Mouse (Mus musculus): ENCODE results near the gene Babam1. TPM values are rescaled to one million over a fixed set of nuclear protein-coding genes. Genes with fewer than 3 reads are reported as not detected.
A peak's percentile ranks its signal among the peaks of the same experiment; 100 is the strongest.

The Babam1 gene
- 91.7 and 102 TPM in 2 replicates for polyA plus RNA-seq (2016; fragmentation: Nextera tagmentation; extraction: Ambion mirVana)

DNA sequence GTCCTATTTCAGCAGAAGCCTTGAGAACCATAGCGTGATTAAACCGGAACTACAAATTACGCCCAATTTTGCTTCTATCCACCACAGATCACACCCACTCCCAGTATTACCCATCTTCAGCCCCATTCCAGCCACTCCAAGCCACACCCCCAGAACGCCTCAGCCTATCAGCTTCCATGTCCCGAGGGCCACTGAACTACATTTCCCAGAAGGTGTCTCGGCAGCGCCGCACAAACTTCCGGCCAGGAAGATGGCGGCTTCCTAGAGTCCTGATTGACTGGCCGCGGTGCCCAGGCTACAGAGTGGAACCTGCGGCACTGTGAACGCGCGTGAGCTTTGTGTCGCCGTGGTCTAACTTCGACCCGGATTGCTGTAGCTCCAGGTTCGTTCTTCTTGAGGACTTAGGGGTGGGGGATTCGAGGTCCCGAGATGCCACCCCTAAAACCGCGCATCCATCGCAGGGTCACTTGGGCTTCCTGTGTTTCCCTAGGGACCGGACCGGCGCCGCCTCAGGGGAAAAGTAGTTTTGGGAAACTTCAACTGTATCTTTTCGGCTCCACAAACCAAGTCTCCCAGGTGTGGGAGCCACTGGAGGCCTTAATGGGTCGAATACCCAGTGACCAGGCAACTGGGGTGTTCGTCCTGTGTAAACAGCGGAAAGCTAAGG is at the start of gene Babam1:
Gene Babam1 (plus strand): TSS at position 223 of the 667 bp plus-strand sequence.
- ATAC-seq (ENCODE audit: low FRiP score, low read depth) = peak; percentile 98
- Histone ChIP-seq H3K27me3 (no peaks in the 10 kb centered on the region), H3K4me2 (replicated peaks) (peak within 1 kb of the TSS; percentile 82), H3K27ac (replicated peaks) (peak within 1 kb of the TSS; percentile 54), H3K4me1 (peaks cover 19% of the 10 kb centered on the region), H3K36me3 (peaks cover 23% of the 10 kb centered on the region), H3K4me3 (peak within 1 kb of the TSS; percentile 82), H3K9me3 (no peaks in the 10 kb centered on the region), H3K9ac (replicated peaks) (peak within 1 kb of the TSS; percentile 73)
- 1% methylated on average over 34 of the region's 34 CpGs for WGBS

DNA sequence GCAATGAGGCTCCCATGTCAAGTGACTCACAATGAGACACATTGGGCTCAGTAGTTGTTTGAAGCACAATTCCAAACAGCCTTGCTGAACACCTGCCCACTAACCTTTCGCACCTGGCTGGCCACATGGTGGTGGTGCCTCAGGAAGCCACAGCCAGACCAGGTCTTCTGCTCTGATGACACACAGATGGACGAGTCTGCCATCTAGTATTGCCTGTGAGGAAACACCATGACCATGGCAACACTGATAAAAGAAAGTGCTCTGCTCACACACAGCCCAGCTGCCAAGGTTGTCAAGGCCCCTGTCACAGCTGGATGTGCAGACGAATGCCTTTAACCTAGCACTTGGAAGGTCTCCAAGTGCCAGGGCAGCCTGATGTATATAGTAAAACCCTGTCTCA is 45.5 kb upstream of the Babam1 start:
- H3K27me3 ChIP-seq = no peaks in the 10 kb centered on the region
- H3K9ac ChIP-seq (replicated peaks) = no peak overlapping the region
- no peak overlapping the region for H3K4me2 ChIP-seq (replicated peaks)
- H3K9me3 ChIP-seq = no peaks in the 10 kb centered on the region
- no peak for ATAC-seq (ENCODE audit: low FRiP score, low read depth)
- 81% methylated on average over 3 of the region's 3 CpGs for WGBS
- no peak overlapping the region for H3K4me3 ChIP-seq
- no peaks in the 10 kb centered on the region for H3K4me1 ChIP-seq
- H3K36me3 ChIP-seq = peaks cover 97% of the 10 kb centered on the region
- H3K27ac ChIP-seq (replicated peaks) = no peak overlapping the region

DNA sequence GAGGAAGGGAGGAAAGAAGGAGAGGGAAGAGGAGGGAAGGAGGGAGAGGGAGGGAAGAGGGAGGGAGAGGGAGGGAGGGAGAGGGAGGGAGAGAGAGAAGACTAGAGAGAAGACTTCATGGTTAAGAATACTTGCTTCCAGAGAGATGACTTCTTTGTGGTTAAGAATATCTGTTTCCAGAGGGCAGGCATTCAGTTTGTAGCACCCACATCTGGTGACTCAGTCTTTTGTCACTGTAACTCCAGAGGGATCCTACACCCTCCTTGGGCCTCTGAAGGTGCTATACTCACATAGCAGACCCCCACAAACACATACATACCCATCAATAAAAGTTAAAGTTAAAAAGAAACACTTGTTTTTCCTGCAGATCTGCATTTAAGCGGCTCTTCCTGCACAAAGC is 45.1 kb upstream of the Babam1 start:
- no peak for ATAC-seq (ENCODE audit: low FRiP score, low read depth)
- no peaks in the 10 kb centered on the region for H3K9me3 ChIP-seq
- 92% methylated on average over 1 of the region's 1 CpGs for WGBS
- H3K27me3 ChIP-seq = no peaks in the 10 kb centered on the region
- H3K4me2 ChIP-seq (replicated peaks) = no peak overlapping the region
- no peak overlapping the region for H3K9ac ChIP-seq (replicated peaks)
- H3K4me3 ChIP-seq = no peak overlapping the region
- H3K36me3 ChIP-seq = peaks cover 97% of the 10 kb centered on the region
- H3K4me1 ChIP-seq = no peaks in the 10 kb centered on the region
- no peak overlapping the region for H3K27ac ChIP-seq (replicated peaks)

DNA sequence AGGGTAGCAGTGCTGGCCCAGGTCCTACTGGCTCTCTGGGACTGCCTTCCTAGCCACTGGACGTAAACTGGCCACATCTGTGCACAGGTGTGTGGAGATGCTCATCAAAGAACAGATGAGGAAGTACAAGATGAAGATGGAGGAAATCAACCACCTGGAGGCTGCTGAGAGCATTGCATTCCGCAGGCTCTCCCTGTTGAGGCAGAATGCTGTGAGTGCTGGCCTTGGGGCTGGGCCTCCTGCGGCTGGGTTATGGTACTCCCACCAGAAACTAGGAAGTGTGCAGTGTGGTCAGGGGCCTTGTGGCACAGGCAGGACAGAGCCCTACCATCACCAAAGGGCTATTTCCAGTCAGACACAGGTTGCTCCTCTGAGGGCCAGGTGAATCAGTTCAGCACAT is 38.6 kb upstream of the Babam1 start:
- Histone ChIP-seq H3K36me3 (peaks cover 85% of the 10 kb centered on the region), H3K4me2 (replicated peaks) (no peak overlapping the region), H3K27ac (replicated peaks) (no peak overlapping the region), H3K9ac (replicated peaks) (no peak overlapping the region), H3K27me3 (no peaks in the 10 kb centered on the region), H3K4me3 (no peak overlapping the region), H3K9me3 (no peaks in the 10 kb centered on the region), H3K4me1 (no peaks in the 10 kb centered on the region)
- no peak for ATAC-seq (ENCODE audit: low FRiP score, low read depth)
- WGBS = 70% methylated on average over 3 of the region's 3 CpGs

DNA sequence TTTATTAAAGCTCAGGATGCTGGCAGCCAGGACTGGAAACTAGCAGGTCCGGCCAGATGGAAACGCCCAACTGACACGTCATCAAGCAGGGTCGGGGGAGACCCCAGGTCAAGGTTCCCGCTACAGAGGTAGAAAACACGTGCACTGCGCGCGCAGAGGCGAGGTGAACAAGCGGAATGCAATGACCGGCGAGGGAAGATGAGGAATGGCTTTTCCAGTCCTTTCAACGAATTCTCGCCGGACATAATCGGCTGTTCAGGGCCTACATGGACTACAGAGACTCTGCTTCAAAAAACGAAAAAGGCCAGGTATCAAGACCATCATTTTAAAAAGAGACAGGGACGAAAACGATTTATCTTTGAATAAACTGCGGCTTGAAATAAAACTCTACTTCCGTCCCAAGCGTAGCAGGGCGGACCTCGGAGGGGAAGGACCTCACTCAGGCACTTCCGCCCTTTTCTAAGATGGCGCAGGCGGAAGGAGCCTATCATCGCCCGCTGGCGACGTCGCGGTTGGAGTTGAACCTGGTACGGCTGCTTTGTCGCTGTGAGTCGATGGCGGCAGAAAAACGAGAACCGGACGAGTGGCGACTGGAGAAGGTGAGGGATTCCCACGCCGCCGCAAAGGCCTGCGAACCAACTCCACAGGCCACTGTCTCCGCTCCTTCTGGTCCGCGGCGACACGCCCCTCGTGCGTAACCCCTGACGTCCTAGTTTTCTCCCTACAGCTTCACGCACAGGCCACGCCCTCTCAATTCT is 29.7 kb upstream of the Babam1 start, which contains the start of gene Use1:
Gene Use1 (plus strand): TSS at position 78 of the 758 bp plus-strand sequence.
- Histone ChIP-seq H3K27ac (replicated peaks) (peak within 1 kb of the TSS; percentile 81), H3K9ac (replicated peaks) (peak within 1 kb of the TSS; percentile 65), H3K27me3 (no peaks in the 10 kb centered on the region), H3K36me3 (peaks cover 12% of the 10 kb centered on the region), H3K4me1 (peaks cover 28% of the 10 kb centered on the region), H3K9me3 (no peaks in the 10 kb centered on the region), H3K4me2 (replicated peaks) (peak within 1 kb of the TSS; percentile 70), H3K4me3 (peak within 1 kb of the TSS; percentile 59)
- under 1% methylated on average over 56 of the region's 56 CpGs for WGBS
- ATAC-seq (ENCODE audit: low FRiP score, low read depth) = peak; percentile 70

DNA sequence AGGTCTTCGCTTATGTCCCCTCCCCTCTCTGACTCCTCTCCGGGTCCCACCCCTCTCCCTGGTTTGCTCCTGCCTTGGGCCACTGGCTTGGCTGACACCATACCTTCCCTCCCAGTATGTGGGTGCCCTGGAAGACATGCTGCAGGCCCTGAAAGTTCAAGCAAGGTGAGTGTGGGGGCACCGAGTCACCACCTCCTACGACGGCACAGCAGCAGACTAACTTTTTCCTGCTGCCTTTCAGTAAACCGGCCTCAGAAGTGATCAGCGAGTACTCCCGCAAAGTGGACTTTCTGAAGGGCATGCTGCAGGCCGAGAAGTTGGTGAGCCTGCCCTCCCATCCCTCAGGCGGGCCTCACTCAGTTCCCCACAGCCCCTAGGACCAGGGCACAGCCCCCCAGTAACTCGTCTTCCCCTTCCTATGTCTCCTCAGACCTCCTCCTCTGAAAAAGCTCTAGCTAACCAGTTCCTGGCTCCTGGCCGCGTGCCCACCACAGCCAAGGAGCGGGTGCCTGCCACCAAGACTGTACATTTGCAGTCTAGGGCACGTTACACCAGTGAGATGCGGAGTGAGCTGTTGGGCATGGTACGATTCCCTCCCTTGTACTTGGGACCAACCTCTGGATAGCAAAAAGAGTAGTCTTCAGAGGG is 29.0 kb upstream of the Babam1 start:
- peaks cover 28% of the 10 kb centered on the region for H3K4me1 ChIP-seq
- peak; percentile 75; the same call in 1 of the 2 replicates for ATAC-seq (ENCODE audit: low FRiP score, low read depth)
- 53% methylated on average over 17 of the region's 17 CpGs for WGBS
- H3K27ac ChIP-seq (replicated peaks) = peak overlapping the region; percentile 81
- peak overlapping the region; percentile 59 for H3K4me3 ChIP-seq
- peak overlapping the region; percentile 65 for H3K9ac ChIP-seq (replicated peaks)
- peak overlapping the region; percentile 70 for H3K4me2 ChIP-seq (replicated peaks)
- no peaks in the 10 kb centered on the region for H3K27me3 ChIP-seq
- peaks cover 12% of the 10 kb centered on the region for H3K36me3 ChIP-seq
- H3K9me3 ChIP-seq = no peaks in the 10 kb centered on the region

DNA sequence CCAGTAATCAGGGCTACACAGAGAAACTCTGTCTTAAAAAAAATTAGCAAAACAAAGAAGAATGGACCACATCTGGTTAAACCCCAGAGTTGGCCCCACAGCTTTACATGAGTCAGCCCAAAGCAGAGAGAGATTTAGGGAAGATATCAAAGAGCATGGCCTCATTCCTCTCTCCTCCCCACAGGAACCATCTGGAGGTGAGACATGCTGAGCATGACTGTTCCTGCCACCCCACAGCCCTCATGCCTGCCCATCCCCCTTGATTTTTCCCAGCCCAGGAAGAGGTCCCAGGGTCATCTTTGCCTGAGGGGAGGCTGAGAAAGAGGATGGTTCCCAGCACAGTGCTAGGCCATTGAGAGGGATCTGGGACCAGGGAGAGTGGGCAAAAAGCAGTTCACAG is 28.3 kb upstream of the Babam1 start:
- ATAC-seq (ENCODE audit: low FRiP score, low read depth) = no peak
- Histone ChIP-seq H3K9me3 (no peaks in the 10 kb centered on the region), H3K4me1 (peaks cover 28% of the 10 kb centered on the region), H3K27me3 (no peaks in the 10 kb centered on the region), H3K36me3 (peaks cover 16% of the 10 kb centered on the region), H3K4me3 (peak overlapping the region; percentile 59; the same call in 1 of the 2 replicates), H3K4me2 (replicated peaks) (peak overlapping the region; percentile 70; the same call in 1 of the 2 replicates), H3K27ac (replicated peaks) (no peak overlapping the region), H3K9ac (replicated peaks) (peak overlapping the region; percentile 65; the same call in 1 of the 2 replicates)

DNA sequence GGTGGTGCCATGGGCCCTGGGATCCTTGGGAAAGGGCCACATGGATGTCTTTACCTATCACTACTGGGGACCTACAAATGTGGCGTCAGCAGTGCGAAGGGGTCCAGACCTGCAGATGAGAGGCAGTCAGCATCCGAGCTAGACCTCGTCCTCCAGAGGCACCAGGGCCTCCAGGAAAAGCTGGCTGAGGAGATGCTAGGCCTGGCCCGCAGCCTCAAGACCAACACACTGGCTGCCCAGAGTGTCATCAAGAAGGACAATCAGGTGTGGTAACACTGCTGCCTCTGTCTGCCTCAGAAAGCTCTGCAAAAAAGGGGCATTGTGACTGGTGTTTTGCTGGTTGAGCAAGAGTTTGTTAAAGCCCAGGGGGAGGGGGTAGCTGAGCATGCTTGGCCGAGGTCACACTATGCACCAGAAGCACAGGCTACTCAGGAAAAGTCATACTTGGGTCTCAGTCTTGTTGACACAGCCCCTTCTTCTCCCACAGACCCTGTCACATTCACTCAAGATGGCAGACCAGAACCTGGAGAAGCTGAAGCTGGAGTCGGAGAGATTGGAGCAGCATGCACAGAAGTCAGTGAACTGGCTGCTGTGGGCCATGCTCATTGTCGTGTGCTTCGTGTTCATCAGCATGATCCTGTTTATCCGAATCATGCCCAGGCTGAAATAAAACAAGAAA is 27.5 kb upstream of the Babam1 start:
- Histone ChIP-seq H3K27me3 (no peaks in the 10 kb centered on the region), H3K36me3 (peaks cover 25% of the 10 kb centered on the region), H3K4me3 (no peak overlapping the region), H3K4me2 (replicated peaks) (no peak overlapping the region), H3K9ac (replicated peaks) (no peak overlapping the region), H3K4me1 (peaks cover 28% of the 10 kb centered on the region), H3K9me3 (no peaks in the 10 kb centered on the region), H3K27ac (replicated peaks) (no peak overlapping the region)
- WGBS = 94% methylated on average over 10 of the region's 10 CpGs
- ATAC-seq (ENCODE audit: low FRiP score, low read depth) = no peak

DNA sequence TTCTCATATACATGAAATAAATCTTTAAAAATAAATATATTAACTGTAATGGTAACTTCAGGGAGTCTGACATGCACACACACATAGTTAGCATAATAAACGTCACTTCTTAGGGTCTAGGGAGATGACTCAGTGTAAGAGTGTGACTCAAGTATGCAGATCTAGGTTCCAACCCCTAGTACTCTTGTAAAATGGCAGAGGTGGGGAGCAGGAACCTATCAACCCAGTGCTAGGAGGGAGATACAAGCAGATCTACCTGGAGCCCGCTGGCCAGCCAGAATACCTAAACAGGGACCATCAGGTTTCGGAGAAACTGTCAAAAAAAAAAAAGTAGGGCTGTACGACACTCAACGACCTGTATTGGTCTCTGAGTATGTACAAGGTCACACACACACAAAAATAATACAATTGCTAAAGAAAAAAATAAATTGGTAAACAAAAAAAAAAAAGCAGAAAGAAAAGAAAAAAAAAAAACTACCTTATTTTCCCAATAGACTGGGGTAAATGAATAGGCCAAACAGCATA is 25.9 kb upstream of the Babam1 start:
- Histone ChIP-seq H3K9me3 (no peaks in the 10 kb centered on the region), H3K27ac (replicated peaks) (0 out of 2 replicates have a peak overlapping the region, but pooled peaks have one; percentile 80), H3K9ac (replicated peaks) (peak overlapping the region; percentile 61; the same call in 1 of the 2 replicates), H3K4me2 (replicated peaks) (peak overlapping the region; percentile 51), H3K36me3 (peaks cover 39% of the 10 kb centered on the region), H3K4me3 (peak overlapping the region; percentile 80), H3K27me3 (no peaks in the 10 kb centered on the region), H3K4me1 (peaks cover 37% of the 10 kb centered on the region)
- WGBS = 32% methylated on average over 5 of the region's 5 CpGs
- ATAC-seq (ENCODE audit: low FRiP score, low read depth) = no peak

DNA sequence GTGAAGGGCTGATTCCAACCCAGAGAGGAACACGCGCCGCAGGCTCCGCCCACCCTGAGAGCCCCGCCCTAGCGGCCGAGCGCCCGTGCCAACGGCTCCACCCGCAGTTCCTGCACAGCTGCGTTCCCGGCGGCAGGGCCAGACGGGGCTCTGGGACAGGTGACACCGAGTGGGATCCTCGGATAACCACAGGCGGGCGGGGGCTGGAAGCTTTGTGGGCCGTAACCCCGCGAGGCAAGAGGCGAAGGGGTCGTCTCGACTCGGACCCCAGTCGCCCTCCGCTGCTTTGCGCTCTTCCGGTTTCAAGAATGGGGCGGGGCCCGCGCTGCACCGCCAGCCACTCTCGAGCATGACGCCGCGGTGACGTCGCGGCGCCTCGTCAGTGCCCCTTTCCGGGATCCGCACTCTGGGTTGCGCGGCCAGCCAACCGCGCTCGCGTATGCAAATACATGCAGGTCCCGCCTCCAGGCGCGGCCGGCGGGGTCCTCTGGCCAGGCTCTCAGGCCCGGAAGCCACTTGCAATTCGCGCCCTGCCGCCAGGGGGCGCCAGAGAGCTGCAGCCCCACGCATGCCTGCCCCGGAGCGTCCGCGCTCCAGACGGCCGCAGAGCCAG is 25.3 kb upstream of the Babam1 start, which contains the start of gene Ocel1:
Gene Ocel1 (plus strand): TSS at position 63 of the 613 bp plus-strand sequence.
- Histone ChIP-seq H3K4me3 (peak within 1 kb of the TSS; percentile 80), H3K27me3 (peaks cover 2% of the 10 kb centered on the region; the same call in 1 of the 2 replicates), H3K4me2 (replicated peaks) (peak within 1 kb of the TSS; percentile 51), H3K4me1 (peaks cover 38% of the 10 kb centered on the region), H3K36me3 (peaks cover 39% of the 10 kb centered on the region), H3K9ac (replicated peaks) (peak within 1 kb of the TSS; percentile 61), H3K27ac (replicated peaks) (peak within 1 kb of the TSS; percentile 80), H3K9me3 (no peaks in the 10 kb centered on the region)
- WGBS = 1% methylated on average over 68 of the region's 68 CpGs
- ATAC-seq (ENCODE audit: low FRiP score, low read depth) = peak; percentile 88

DNA sequence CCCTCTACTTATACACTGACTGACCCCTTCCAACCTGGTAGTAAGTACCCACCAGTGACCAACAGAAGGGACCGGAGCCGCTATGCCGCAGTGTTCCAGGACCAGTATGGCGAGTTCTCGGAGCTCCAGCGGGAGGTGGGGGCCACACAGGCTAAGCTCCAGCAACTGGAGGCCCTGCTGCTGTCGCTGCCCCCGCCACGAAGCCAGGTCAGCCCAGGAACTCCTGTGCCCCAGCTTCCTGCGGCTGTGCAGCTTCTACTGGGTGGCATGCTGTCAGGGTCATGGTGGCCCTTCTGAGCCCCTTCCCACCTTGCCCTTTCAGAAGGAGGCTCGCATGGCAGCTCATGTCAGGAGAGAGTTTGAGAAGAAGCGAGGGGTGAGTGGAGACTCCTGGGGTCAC is 24.2 kb upstream of the Babam1 start:
- Histone ChIP-seq H3K9me3 (no peaks in the 10 kb centered on the region), H3K4me1 (peaks cover 43% of the 10 kb centered on the region), H3K4me3 (no peak overlapping the region), H3K9ac (replicated peaks) (no peak overlapping the region), H3K4me2 (replicated peaks) (no peak overlapping the region), H3K27ac (replicated peaks) (no peak overlapping the region), H3K27me3 (peaks cover 13% of the 10 kb centered on the region), H3K36me3 (peaks cover 39% of the 10 kb centered on the region)
- WGBS = 82% methylated on average over 12 of the region's 12 CpGs
- ATAC-seq (ENCODE audit: low FRiP score, low read depth) = no peak
